Mouse (Mus musculus) telencephalon, adult 2 months (tissue): ENCODE data around the gene Usp46.

ENCODE experiments used
- DNase-seq: peaks from one replicate; pipeline ENCODE4 v3.0.0-alpha.2; 2011; ENCODE audit warnings: low read depth, low spot score

Usp46 gene

GRCm38 (mm10) chr5:73955005-73955404 lies 113.2 kb downstream of the Usp46 start:
- peak; percentile 89 for DNase-seq

DNA sequence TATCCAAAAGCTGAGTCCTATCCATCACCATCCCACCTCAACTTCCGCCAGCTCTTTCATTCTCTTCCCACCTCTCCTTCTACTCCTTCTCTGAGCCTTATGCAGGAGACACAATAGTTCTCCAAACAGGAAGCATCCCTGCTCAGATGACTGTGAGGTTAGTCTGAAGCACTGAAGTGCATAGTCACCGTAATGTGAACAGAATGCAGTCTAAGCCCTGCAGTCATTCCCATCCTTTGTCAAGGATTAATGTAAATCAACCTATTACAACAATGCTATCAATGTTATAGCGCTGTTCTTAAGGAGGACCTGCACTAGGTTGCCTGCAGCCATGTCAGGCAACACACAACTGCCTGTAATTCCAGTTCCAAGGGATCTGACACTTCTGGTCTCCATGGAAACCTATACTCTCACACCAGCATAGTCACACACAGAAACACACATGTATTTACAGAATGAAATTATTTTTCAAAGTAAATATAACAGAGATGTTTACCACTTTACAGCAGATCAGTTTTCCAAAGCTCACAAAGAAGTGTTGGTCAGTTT lies 115.1 kb downstream of the Usp46 start:
- no peak for DNase-seq

- DNase-seq = no peak
These were observed 116.6 kb downstream of the Usp46 start for GRCm38 (mm10) chr5:73951649-73952000.

- DNase-seq = no peak
These were observed 117.2 kb downstream of the Usp46 start for GRCm38 (mm10) chr5:73950809-73951648.
